Mouse (Mus musculus) left cerebral cortex, postnatal 25 days (tissue): ENCODE measurements around the gene Inip. TPM values are rescaled to one million over a fixed set of nuclear protein-coding genes. Genes with fewer than 3 reads are reported as not detected.

Experiments
- DNase-seq, 2 experiments: peaks; one replicate each; pipeline ENCODE4 v3.0.0; 2022; ENCODE audit warnings: low spot score in 2 of 2, mixed read lengths in 1 of 2
- intact Hi-C: fragments of 180-260 bp; cut with DNase I; formaldehyde crosslinking; loops from one replicate; pipeline ENCODE4 v1.15.1; 2025
- total RNA-seq, 2 experiments: library from RNA; stranded (reverse); gene quantifications; 2 replicates each; pipeline ENCODE4 v1.2.3; 2021

Gene Inip
- total RNA-seq, 2 experiments from 2014 or later, result 23.1 to 25.4 TPM

GRCm38 (mm10) chr4:59728839-59729238, 72.5 kb downstream of the Inip start:
- intact Hi-C loops, result no loop called here
- DNase-seq, result no peak

GRCm38 (mm10) chr4:59727878-59728261, 73.5 kb downstream of the Inip start:
- intact Hi-C loops, result no loop called here
- no peak for DNase-seq

GRCm38 (mm10) chr4:59727187-59727877, 74.1 kb downstream of the Inip start:
- intact Hi-C loops, result no loop called here

GRCm38 (mm10) chr4:59726501-59726900, 74.9 kb downstream of the Inip start:
- DNase-seq, result no peak
- intact Hi-C loops, result no loop called here

More at GRCm38 (mm10) chr4:59727187-59727877, 74.1 kb downstream of the Inip start:
- no peak for DNase-seq

- intact Hi-C loops, result no loop called here
- no peak for DNase-seq
Measured at GRCm38 (mm10) chr4:59725579-59725978, 75.8 kb downstream of the Inip start.

- intact Hi-C loops, result no loop called here
- no peak for DNase-seq
Measured at GRCm38 (mm10) chr4:59721811-59722210, 79.6 kb downstream of the Inip start.

Other genes with a start within 250 kb of the Inip start
- 10 to 100 TPM; 24.9 to 25.8 TPM for gene Hsdl2, start 220.0 kb downstream of the Inip start, total RNA-seq
- gene E130308A19Rik, start 175.4 kb downstream of the Inip start, total RNA-seq, result 10 to 100 TPM; 10.9 to 13.1 TPM
- 10 to 100 TPM; 35.8 to 37.8 TPM for gene Snx30, start 4.3 kb upstream of the Inip start, total RNA-seq
- gene Slc46a2, start 113.5 kb upstream of the Inip start, total RNA-seq, result not detected
- gene Mup4, start 159.1 kb upstream of the Inip start, total RNA-seq, result not detected
- not detected for gene Mup6, start 162.7 kb upstream of the Inip start, total RNA-seq